Mouse (Mus musculus) CH12.LX (cell line): ENCODE results near the gene Cdh13. TPM values are rescaled to one million over a fixed set of nuclear protein-coding genes. Genes with fewer than 3 reads are reported as not detected.

Source experiments
- DNase-seq: peaks from one replicate; pipeline ENCODE4 v3.0.0-alpha.2; 2013; ENCODE audit errors: extremely low read depth
- H3K27ac ChIP-seq: 2 replicates; pipeline ENCODE4 v1.5.1; 2012; ENCODE audit warnings: low read depth, mild to moderate bottlenecking, control low read depth, moderate library complexity; ENCODE audit not compliant: insufficient read depth
- H3K27me3 ChIP-seq: replicated peaks from 2 replicates; pipeline ENCODE3; 2012; ENCODE audit warnings: inconsistent platforms
- H3K36me3 ChIP-seq, 2 experiments: replicated peaks in 1 of 2; 2 replicates each; pipeline versions ENCODE3 to v1.6.1; 2012; ENCODE audit warnings: inconsistent platforms in 1 of 2, low read length in 1 of 2, mild to moderate bottlenecking in 1 of 2, mixed read lengths in 1 of 2, moderate library complexity in 1 of 2; ENCODE audit not compliant: control insufficient read depth in 1 of 2, insufficient read depth in 1 of 2
- H3K4me1 ChIP-seq, 2 experiments: 2 replicates each; pipeline ENCODE4 v1.6.1; 2012; ENCODE audit warnings: inconsistent platforms in 1 of 2, moderate library complexity in 1 of 2; ENCODE audit not compliant: insufficient read depth in 2 of 2, control insufficient read depth in 1 of 2
- H3K4me2 ChIP-seq: 2 replicates; pipeline ENCODE4 v1.6.1; 2012; ENCODE audit warnings: low read depth, mild to moderate bottlenecking, control low read depth; ENCODE audit not compliant: poor library complexity, insufficient read depth, severe bottlenecking
- H3K4me3 ChIP-seq, 3 experiments: fragments of 150-350 bp in 1 of 3; sonication (generic) in 1 of 3; replicated peaks in 1 of 3; 2 replicates each; pipeline versions ENCODE3 to v1.5.1; 2011 to 2012; ENCODE audit warnings: low read depth in 2 of 3, low read length in 2 of 3, mild to moderate bottlenecking in 2 of 3, moderate library complexity in 2 of 3, control low read depth in 1 of 3, improper control_type of control experiment in 1 of 3, inconsistent platforms in 1 of 3, mixed read lengths in 1 of 3; ENCODE audit not compliant: poor library complexity in 1 of 3
- H3K79me2 ChIP-seq: replicated peaks from 2 replicates; pipeline ENCODE4 v1.6.1; 2012; ENCODE audit warnings: mild to moderate bottlenecking, moderate library complexity; ENCODE audit not compliant: control insufficient read depth, poor library complexity, insufficient read depth, severe bottlenecking; ENCODE audit errors: extremely low read depth
- H3K9ac ChIP-seq: 2 replicates; pipeline ENCODE4 v1.6.1; 2012; ENCODE audit warnings: low read depth, mild to moderate bottlenecking, control low read depth, moderate library complexity; ENCODE audit not compliant: insufficient read depth
- H3K9me3 ChIP-seq: replicated peaks from 2 replicates; pipeline ENCODE3; 2012; ENCODE audit warnings: low read length, inconsistent platforms, mixed read lengths
- CHD1 ChIP-seq: IDR thresholded peaks from 2 replicates; pipeline ENCODE4 v1.6.1; 2012; ENCODE audit warnings: low read depth, low read length, improper control_type of control experiment, inconsistent platforms
- CTCF ChIP-seq, 2 experiments: IDR thresholded peaks in 1 of 2; conservative IDR thresholded peaks in 1 of 2; 2 replicates each; pipeline ENCODE4 v1.5.1; 2011 to 2012; ENCODE audit warnings: low read depth in 2 of 2, low read length in 2 of 2, improper control_type of control experiment in 1 of 2, inconsistent platforms in 1 of 2, mild to moderate bottlenecking in 1 of 2, moderate library complexity in 1 of 2
- E2F4 ChIP-seq: IDR thresholded peaks from 2 replicates; pipeline ENCODE4 v1.6.1; 2011; ENCODE audit warnings: low read depth, low read length, improper control_type of control experiment; ENCODE audit not compliant: insufficient replicate concordance
- GABPA ChIP-seq: IDR thresholded peaks from 2 replicates; pipeline ENCODE4 v1.6.1; 2012; ENCODE audit warnings: low read depth, low read length, improper control_type of control experiment, inconsistent platforms; ENCODE audit not compliant: insufficient replicate concordance
- HCFC1 ChIP-seq: IDR thresholded peaks from 2 replicates; pipeline ENCODE4 v1.6.1; 2012; ENCODE audit warnings: low read depth, mild to moderate bottlenecking, inconsistent platforms, low read length, improper control_type of control experiment
- IRF4 ChIP-seq: IDR thresholded peaks from 2 replicates; pipeline ENCODE4 v1.6.1; 2014; ENCODE audit warnings: low read depth, mild to moderate bottlenecking, inconsistent platforms, low read length, improper control_type of control experiment
- JUND ChIP-seq: conservative IDR thresholded peaks from 2 replicates; pipeline ENCODE4 v1.6.1; 2011; ENCODE audit warnings: low read depth, low read length, improper control_type of control experiment
- MAZ ChIP-seq: IDR thresholded peaks from 2 replicates; pipeline ENCODE4 v1.6.1; 2012; ENCODE audit warnings: low read depth, mild to moderate bottlenecking, inconsistent platforms, low read length, improper control_type of control experiment, moderate library complexity
- MYC ChIP-seq: IDR thresholded peaks from 2 replicates; pipeline ENCODE4 v1.6.1; 2011; ENCODE audit warnings: low read depth, mild to moderate bottlenecking, improper control_type of control experiment, low read length
- NRF1 ChIP-seq: IDR thresholded peaks from 2 replicates; pipeline ENCODE4 v1.6.1; 2014; ENCODE audit warnings: low read depth, mild to moderate bottlenecking, inconsistent platforms, low read length, improper control_type of control experiment, moderate library complexity
- PAX5 ChIP-seq: IDR thresholded peaks from 2 replicates; pipeline ENCODE4 v1.6.1; 2012; ENCODE audit warnings: low read length, inconsistent platforms, mixed read lengths
- POLR2A ChIP-seq: IDR thresholded peaks from 2 replicates; pipeline ENCODE4 v1.6.1; 2011; ENCODE audit warnings: low read depth, mild to moderate bottlenecking, improper control_type of control experiment, low read length
- RAD21 ChIP-seq: IDR thresholded peaks from 2 replicates; pipeline ENCODE4 v1.6.1; 2011; ENCODE audit warnings: low read depth, mild to moderate bottlenecking, low read length, improper control_type of control experiment, moderate library complexity
- SIN3A ChIP-seq: IDR thresholded peaks from 2 replicates; pipeline ENCODE4 v1.6.1; 2012; ENCODE audit warnings: low read length, improper control_type of control experiment, inconsistent platforms
- SMC3 ChIP-seq: IDR thresholded peaks from 2 replicates; pipeline ENCODE4 v1.6.1; 2011; ENCODE audit warnings: low read depth, low read length, improper control_type of control experiment
- UBTF ChIP-seq: IDR thresholded peaks from 2 replicates; pipeline ENCODE4 v1.6.1; 2012; ENCODE audit warnings: low read depth, mild to moderate bottlenecking, inconsistent platforms, low read length, improper control_type of control experiment, moderate library complexity
- USF2 ChIP-seq: conservative IDR thresholded peaks from 2 replicates; pipeline ENCODE4 v1.6.1; 2011; ENCODE audit warnings: low read depth, low read length, improper control_type of control experiment
- ZC3H11A ChIP-seq: IDR thresholded peaks from 2 replicates; pipeline ENCODE4 v1.6.1; 2012; ENCODE audit warnings: low read depth, mild to moderate bottlenecking, inconsistent platforms, low read length, improper control_type of control experiment
- dilution Hi-C: fragments of 300-500 bp; cut with MboI; formaldehyde crosslinking; loops from 2 replicates; pipeline ENCODE4 v1.14.3; 2020; ENCODE audit warnings: low sequenced_read_pairs; ENCODE audit not compliant: extremely low pct_unique_long_range_greater_than_20kb, extremely low pct_ligation_motif_present
- in situ Hi-C: fragments of 300-500 bp; cut with MboI; formaldehyde crosslinking; loops from 3 replicates; pipeline ENCODE4 v1.14.3; 2019; ENCODE audit warnings: low sequenced_read_pairs, low pct_ligation_motif_present, low pct_unique_long_range_greater_than_20kb, mixed read lengths
- polyA plus RNA-seq: library from polyadenylated mRNA; unstranded; fragments of >175 nt; gene quantifications from 2 replicates; pipeline ENCODE4 v1.2.1, GENCODE M21; 2012; ENCODE audit warnings: low read depth; ENCODE audit not compliant: insufficient read length
- total RNA-seq, 2 experiments: library from RNA; depleted of rRNA; stranded (reverse); fragments of 300-350 nt in 1 of 2; fragments of >200 nt in 1 of 2; gene quantifications; 2 replicates each; pipeline ENCODE4 v1.2.3; 2012 to 2014

Gene Cdh13
- total and polyA plus RNA-seq, 3 experiments = not detected

- Histone ChIP-seq H3K4me1 (no peaks in the 10 kb centered on the region), H3K79me2 (no peaks in the 10 kb centered on the region), H3K27ac (no peak overlapping the region), H3K36me3 (no peaks in the 10 kb centered on the region), H3K27me3 (no peaks in the 10 kb centered on the region)
- DNase-seq = no peak
- in situ Hi-C loops = no loop called here
- TF ChIP-seq POLR2A (no peak), NRF1 (no peak), IRF4 (no peak), SMC3 (no peak), GABPA (no peak), UBTF (no peak), CHD1 (no peak), USF2 (no peak)
- TF ChIP-seq, all 38 proteins: peak for 0
- dilution Hi-C loops = no loop called here
- Histone ChIP-seq H3K4me2 (no peak overlapping the region), H3K9ac (no peak overlapping the region), H3K9me3 (peaks cover 95% of the 10 kb centered on the region), H3K4me3 (no peak overlapping the region)
Measured at GRCm38 (mm10) chr8:119057876-119058275, 774.3 kb downstream of the Cdh13 start.

- Histone ChIP-seq H3K79me2 (no peaks in the 10 kb centered on the region), H3K27me3 (no peaks in the 10 kb centered on the region), H3K27ac (no peak overlapping the region), H3K4me2 (no peak overlapping the region), H3K36me3 (no peaks in the 10 kb centered on the region), H3K4me1 (no peaks in the 10 kb centered on the region), H3K9ac (no peak overlapping the region), H3K9me3 (peaks cover 92% of the 10 kb centered on the region), H3K4me3 (no peak overlapping the region)
- TF ChIP-seq E2F4 (no peak), MYC (no peak), UBTF (no peak), RAD21 (no peak), IRF4 (no peak), MAZ (no peak), JUND (no peak), HCFC1 (no peak), SIN3A (no peak), PAX5 (no peak), ZC3H11A (no peak), CTCF (conservative IDR thresholded peaks at IDR 0.05 in 1 of 2, IDR thresholded peaks at IDR 0.05 in 1 of 2; ENCODE audit: low read depth in 2 of 2, low read length in 2 of 2) (no peak)
- dilution Hi-C loops = no loop called here
- in situ Hi-C loops = no loop called here
- DNase-seq = no peak
Measured at GRCm38 (mm10) chr8:119061671-119062070, 778.1 kb downstream of the Cdh13 start.
